Mouse (Mus musculus): ENCODE data around the gene Asxl1. TPM values are rescaled to one million over a fixed set of nuclear protein-coding genes. Genes with fewer than 3 reads are reported as not detected.

Gene Asxl1
- polyA plus RNA-seq, 1 experiment from 2014 or later: 6.4 TPM

GRCm38 (mm10) chr2:153312884-153313283 is 32.7 kb upstream of the Asxl1 start:
- 85% methylated on average over 9 of the region's 9 CpGs for WGBS

GRCm38 (mm10) chr2:153318408-153318807 is 27.2 kb upstream of the Asxl1 start:
- no peak overlapping the region for H3K27ac ChIP-seq (ENCODE audit: low read length)
- no peaks in the 10 kb centered on the region for H3K27me3 ChIP-seq (ENCODE audit: control insufficient read depth, insufficient read depth, low read length)
- no peaks in the 10 kb centered on the region for H3K4me1 ChIP-seq (ENCODE audit: control insufficient read depth, insufficient read depth, low read length)
- H3K36me3 ChIP-seq (ENCODE audit: control insufficient read depth, insufficient read depth, low read length): peaks cover 9% of the 10 kb centered on the region; the same call in 1 of the 2 replicates
- no peak for ATAC-seq (ENCODE audit: insufficient read depth, low FRiP score)
- H3K9ac ChIP-seq (ENCODE audit: low read length): no peak overlapping the region
- WGBS: 95% methylated on average over 4 of the region's 4 CpGs
- H3K4me2 ChIP-seq (ENCODE audit: low read depth, low read length): no peak overlapping the region
- H3K4me3 ChIP-seq (replicated peaks; ENCODE audit: low read length): no peak overlapping the region
- no peaks in the 10 kb centered on the region for H3K9me3 ChIP-seq (replicated peaks; ENCODE audit: control insufficient read depth, low read length)

More at GRCm38 (mm10) chr2:153312884-153313283, 32.7 kb upstream of the Asxl1 start:
- no peaks in the 10 kb centered on the region for H3K36me3 ChIP-seq (ENCODE audit: control insufficient read depth, insufficient read depth, low read length)
- H3K4me3 ChIP-seq (replicated peaks; ENCODE audit: low read length): no peak overlapping the region
- H3K27ac ChIP-seq (ENCODE audit: low read length): no peak overlapping the region
- H3K9ac ChIP-seq (ENCODE audit: low read length): no peak overlapping the region
- H3K9me3 ChIP-seq (replicated peaks; ENCODE audit: control insufficient read depth, low read length): no peaks in the 10 kb centered on the region
- no peak for ATAC-seq (ENCODE audit: insufficient read depth, low FRiP score)
- H3K4me1 ChIP-seq (ENCODE audit: control insufficient read depth, insufficient read depth, low read length): no peaks in the 10 kb centered on the region
- H3K4me2 ChIP-seq (ENCODE audit: low read depth, low read length): no peak overlapping the region
- H3K27me3 ChIP-seq (ENCODE audit: control insufficient read depth, insufficient read depth, low read length): no peaks in the 10 kb centered on the region

GRCm38 (mm10) chr2:153319036-153319643 is 26.5 kb upstream of the Asxl1 start:
- H3K36me3 ChIP-seq (ENCODE audit: control insufficient read depth, insufficient read depth, low read length): peaks cover 9% of the 10 kb centered on the region; the same call in 1 of the 2 replicates
- no peaks in the 10 kb centered on the region for H3K9me3 ChIP-seq (replicated peaks; ENCODE audit: control insufficient read depth, low read length)
- H3K4me1 ChIP-seq (ENCODE audit: control insufficient read depth, insufficient read depth, low read length): no peaks in the 10 kb centered on the region
- 74% methylated on average over 8 of the region's 8 CpGs for WGBS
- no peak overlapping the region for H3K9ac ChIP-seq (ENCODE audit: low read length)
- no peak overlapping the region for H3K4me2 ChIP-seq (ENCODE audit: low read depth, low read length)
- H3K4me3 ChIP-seq (replicated peaks; ENCODE audit: low read length): no peak overlapping the region
- 0 out of 2 replicates have a peak overlapping the region, but pooled peaks have one; percentile 10 for H3K27ac ChIP-seq (ENCODE audit: low read length)
- ATAC-seq (ENCODE audit: insufficient read depth, low FRiP score): no peak
- H3K27me3 ChIP-seq (ENCODE audit: control insufficient read depth, insufficient read depth, low read length): no peaks in the 10 kb centered on the region

GRCm38 (mm10) chr2:153325706-153326376 is 19.8 kb upstream of the Asxl1 start:
- Histone ChIP-seq H3K9me3 (replicated peaks; ENCODE audit: control insufficient read depth, low read length) (no peaks in the 10 kb centered on the region), H3K4me1 (ENCODE audit: control insufficient read depth, insufficient read depth, low read length) (no peaks in the 10 kb centered on the region), H3K4me2 (ENCODE audit: low read depth, low read length) (no peak overlapping the region), H3K4me3 (replicated peaks; ENCODE audit: low read length) (no peak overlapping the region), H3K9ac (ENCODE audit: low read length) (no peak overlapping the region), H3K27me3 (ENCODE audit: control insufficient read depth, insufficient read depth, low read length) (no peaks in the 10 kb centered on the region), H3K27ac (ENCODE audit: low read length) (no peak overlapping the region), H3K36me3 (ENCODE audit: control insufficient read depth, insufficient read depth, low read length) (peaks cover 10% of the 10 kb centered on the region; the same call in 1 of the 2 replicates)
- no peak for ATAC-seq (ENCODE audit: insufficient read depth, low FRiP score)
- WGBS: 57% methylated on average over 9 of the region's 9 CpGs

GRCm38 (mm10) chr2:153332271-153332670 is 13.4 kb upstream of the Asxl1 start:
- no peak overlapping the region for H3K27ac ChIP-seq (ENCODE audit: low read length)
- no peak for ATAC-seq (ENCODE audit: insufficient read depth, low FRiP score)
- 95% methylated on average over 5 of the region's 5 CpGs for whole genome bisulfite sequencing
- no peak overlapping the region for H3K9ac ChIP-seq (ENCODE audit: low read length)
- 0 out of 2 replicates have a peak, but pooled peaks cover under 1% of the 10 kb centered on the region for H3K4me1 ChIP-seq (ENCODE audit: control insufficient read depth, insufficient read depth, low read length)
- no peak overlapping the region for H3K4me3 ChIP-seq (replicated peaks; ENCODE audit: low read length)
- H3K4me2 ChIP-seq (ENCODE audit: low read depth, low read length): no peak overlapping the region
- H3K27me3 ChIP-seq (ENCODE audit: control insufficient read depth, insufficient read depth, low read length): no peaks in the 10 kb centered on the region
- no peaks in the 10 kb centered on the region for H3K9me3 ChIP-seq (replicated peaks; ENCODE audit: control insufficient read depth, low read length)
- H3K36me3 ChIP-seq (ENCODE audit: control insufficient read depth, insufficient read depth, low read length): peaks cover 7% of the 10 kb centered on the region; the same call in 1 of the 2 replicates

- no peaks in the 10 kb centered on the region for H3K9me3 ChIP-seq (replicated peaks; ENCODE audit: control insufficient read depth, low read length)
- peaks cover 7% of the 10 kb centered on the region; the same call in 1 of the 2 replicates for H3K36me3 ChIP-seq (ENCODE audit: control insufficient read depth, insufficient read depth, low read length)
- no peaks in the 10 kb centered on the region for H3K27me3 ChIP-seq (ENCODE audit: control insufficient read depth, insufficient read depth, low read length)
- no peak overlapping the region for H3K4me3 ChIP-seq (replicated peaks; ENCODE audit: low read length)
- no peak overlapping the region for H3K4me2 ChIP-seq (ENCODE audit: low read depth, low read length)
- H3K9ac ChIP-seq (ENCODE audit: low read length): no peak overlapping the region
- ATAC-seq (ENCODE audit: insufficient read depth, low FRiP score): no peak
- WGBS: 90% methylated on average over 3 of the region's 3 CpGs
- H3K4me1 ChIP-seq (ENCODE audit: control insufficient read depth, insufficient read depth, low read length): 0 out of 2 replicates have a peak, but pooled peaks cover 5% of the 10 kb centered on the region
- H3K27ac ChIP-seq (ENCODE audit: low read length): no peak overlapping the region
These were observed 12.6 kb upstream of the Asxl1 start for GRCm38 (mm10) chr2:153332981-153333380.

GRCm38 (mm10) chr2:153333822-153334232 is 11.8 kb upstream of the Asxl1 start:
- 72% methylated on average over 6 of the region's 6 CpGs for WGBS
- H3K27me3 ChIP-seq (ENCODE audit: control insufficient read depth, insufficient read depth, low read length): no peaks in the 10 kb centered on the region
- no peak overlapping the region for H3K9ac ChIP-seq (ENCODE audit: low read length)
- H3K27ac ChIP-seq (ENCODE audit: low read length): no peak overlapping the region
- H3K4me3 ChIP-seq (replicated peaks; ENCODE audit: low read length): no peak overlapping the region
- H3K4me1 ChIP-seq (ENCODE audit: control insufficient read depth, insufficient read depth, low read length): 0 out of 2 replicates have a peak, but pooled peaks cover 5% of the 10 kb centered on the region
- no peak; the same call in 1 of the 2 replicates for ATAC-seq (ENCODE audit: insufficient read depth, low FRiP score)
- no peak overlapping the region for H3K4me2 ChIP-seq (ENCODE audit: low read depth, low read length)
- H3K9me3 ChIP-seq (replicated peaks; ENCODE audit: control insufficient read depth, low read length): no peaks in the 10 kb centered on the region
- peaks cover 7% of the 10 kb centered on the region; the same call in 1 of the 2 replicates for H3K36me3 ChIP-seq (ENCODE audit: control insufficient read depth, insufficient read depth, low read length)

- Histone ChIP-seq H3K27ac (ENCODE audit: low read length) (no peak overlapping the region), H3K27me3 (ENCODE audit: control insufficient read depth, insufficient read depth, low read length) (no peaks in the 10 kb centered on the region), H3K4me3 (replicated peaks; ENCODE audit: low read length) (no peak overlapping the region), H3K36me3 (ENCODE audit: control insufficient read depth, insufficient read depth, low read length) (peaks cover 7% of the 10 kb centered on the region; the same call in 1 of the 2 replicates), H3K4me2 (ENCODE audit: low read depth, low read length) (no peak overlapping the region), H3K9me3 (replicated peaks; ENCODE audit: control insufficient read depth, low read length) (no peaks in the 10 kb centered on the region), H3K4me1 (ENCODE audit: control insufficient read depth, insufficient read depth, low read length) (0 out of 2 replicates have a peak, but pooled peaks cover 5% of the 10 kb centered on the region), H3K9ac (ENCODE audit: low read length) (no peak overlapping the region)
- 69% methylated on average over 3 of the region's 3 CpGs for WGBS
- no peak for ATAC-seq (ENCODE audit: insufficient read depth, low FRiP score)
These were observed 11.3 kb upstream of the Asxl1 start for GRCm38 (mm10) chr2:153334281-153334680.

- Histone ChIP-seq H3K27ac (ENCODE audit: low read length) (no peak overlapping the region), H3K9me3 (replicated peaks; ENCODE audit: control insufficient read depth, low read length) (no peaks in the 10 kb centered on the region), H3K9ac (ENCODE audit: low read length) (no peak overlapping the region; the same call in 1 of the 2 replicates), H3K4me3 (replicated peaks; ENCODE audit: low read length) (no peak overlapping the region), H3K36me3 (ENCODE audit: control insufficient read depth, insufficient read depth, low read length) (peaks cover 5% of the 10 kb centered on the region; the same call in 1 of the 2 replicates), H3K4me2 (ENCODE audit: low read depth, low read length) (no peak overlapping the region), H3K4me1 (ENCODE audit: control insufficient read depth, insufficient read depth, low read length) (0 out of 2 replicates have a peak, but pooled peaks cover 5% of the 10 kb centered on the region), H3K27me3 (ENCODE audit: control insufficient read depth, insufficient read depth, low read length) (no peaks in the 10 kb centered on the region)
- no peak for ATAC-seq (ENCODE audit: insufficient read depth, low FRiP score)
- 53% methylated on average over 2 of the region's 2 CpGs for WGBS
These were observed 9.5 kb upstream of the Asxl1 start for GRCm38 (mm10) chr2:153336117-153336516.

All from stomach, embryonic 16.5 days (tissue).